Mouse (Mus musculus) layer of hippocampus, adult 11-12 months (tissue): Measurements from ENCODE around the gene Rad51c.

ENCODE experiments used
- DNase-seq: peaks from one replicate; pipeline ENCODE4 v3.0.0; 2022; ENCODE audit warnings: low spot score

Gene Rad51c

DNA sequence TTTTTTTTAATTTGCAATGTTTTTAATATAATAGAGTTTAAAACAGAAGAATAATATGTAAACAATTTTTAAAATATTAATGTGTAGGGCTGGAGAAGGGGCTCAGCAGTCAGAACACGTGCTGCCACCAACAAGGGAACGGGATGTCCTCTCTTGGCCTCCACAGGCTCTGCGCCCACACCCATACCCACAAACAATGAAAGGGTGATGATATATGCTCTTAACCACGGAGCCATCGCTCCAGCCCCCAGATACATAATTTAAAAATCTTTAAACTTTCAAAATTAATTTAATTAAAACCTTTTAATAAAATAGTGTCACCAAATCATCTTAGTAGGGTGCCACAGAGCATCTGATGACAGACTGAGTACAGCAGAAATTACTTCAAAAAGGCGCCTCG is 37.7 kb downstream of the Rad51c start:
- no peak for DNase-seq

DNA sequence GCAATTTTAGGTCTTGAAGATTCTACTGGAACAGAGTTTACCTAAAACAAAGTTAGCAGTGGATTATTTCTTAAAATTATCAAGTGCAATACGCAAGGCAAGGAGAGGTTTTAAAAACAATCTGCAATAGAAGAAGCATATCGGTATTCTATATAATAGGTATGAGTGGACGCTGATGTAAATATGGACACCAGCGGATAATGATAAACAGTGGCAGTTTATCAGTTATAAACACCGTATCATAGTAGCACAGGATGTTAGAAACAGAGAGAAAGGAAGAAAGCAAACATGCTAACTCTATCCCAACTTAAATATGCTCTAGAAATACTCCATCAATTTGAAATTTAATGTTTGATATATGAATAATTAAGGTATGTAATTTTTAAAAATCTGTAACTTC is 39.6 kb downstream of the Rad51c start:
- no peak for DNase-seq

- no peak for DNase-seq
Observed at GRCm38 (mm10) chr11:87359262-87359612, 45.5 kb downstream of the Rad51c start.

- DNase-seq: peak; percentile 85
Observed at GRCm38 (mm10) chr11:87358331-87359261, 46.2 kb downstream of the Rad51c start, which contains the start of gene Ppm1e. Ppm1e (minus strand) TSS chr11:87359023.

- peak; percentile 20 for DNase-seq
Observed at GRCm38 (mm10) chr11:87357317-87358300, 47.1 kb downstream of the Rad51c start.

DNA sequence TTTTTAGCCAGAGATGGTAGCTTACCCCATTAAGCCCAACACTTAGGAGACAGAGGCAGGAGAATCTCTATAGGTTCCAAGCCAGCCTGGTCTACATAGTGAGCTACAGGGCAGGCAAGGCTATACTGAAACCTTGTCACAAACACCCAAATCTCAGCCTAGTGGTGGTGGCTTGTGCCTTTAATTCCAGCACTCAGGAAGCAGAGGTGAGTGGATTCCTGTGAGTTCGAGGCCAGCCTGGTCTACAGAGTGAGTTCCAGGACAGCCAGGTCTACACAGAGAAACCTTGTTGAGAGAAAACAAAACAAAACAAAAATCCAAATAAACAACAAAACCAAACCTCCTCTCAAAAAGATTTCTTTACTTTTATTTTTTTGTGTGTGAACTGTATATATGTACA is 49.9 kb downstream of the Rad51c start:
- DNase-seq: no peak

DNA sequence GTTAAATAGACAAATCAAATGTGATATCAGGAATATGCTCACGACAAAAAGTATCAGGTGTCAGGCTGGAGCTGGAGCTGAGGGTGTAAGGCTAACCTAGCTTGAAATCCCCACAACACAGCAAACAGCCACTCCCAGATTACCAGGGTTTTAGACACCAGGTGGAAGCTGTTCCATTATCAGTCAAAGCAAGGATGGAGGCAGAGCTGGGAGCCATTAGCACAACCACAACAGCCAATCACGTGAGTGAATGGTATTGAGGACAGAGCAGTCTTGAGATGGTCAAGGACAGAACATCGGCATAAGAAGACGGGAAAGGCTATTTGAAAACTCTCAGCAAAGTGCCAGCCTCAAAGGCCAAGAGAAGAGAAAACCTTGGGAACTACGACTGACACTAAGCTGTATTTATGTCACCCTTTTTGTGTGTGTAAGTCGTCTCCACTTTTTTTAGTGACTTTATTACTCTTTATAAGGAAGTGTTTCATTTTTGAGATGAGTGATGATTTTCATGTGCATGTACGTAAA is 51.0 kb downstream of the Rad51c start:
- no peak for DNase-seq
